Mouse (Mus musculus) neural tube, embryonic 11.5 days (tissue): ENCODE results near the gene Pparg. TPM values are rescaled to one million over a fixed set of nuclear protein-coding genes. Genes with fewer than 3 reads are reported as not detected.

Experiments used
- ATAC-seq: fragments of 200-750 bp; cut with Nextera tagmentation; 2 replicates; pipeline ENCODE4 v1.8.0; 2017; ENCODE audit warnings: moderate number of reproducible peaks, mild to moderate bottlenecking, moderate TSS enrichment, moderate library complexity; ENCODE audit not compliant: insufficient read depth, low FRiP score, low TSS enrichment
- DNase-seq: peaks from one replicate; pipeline ENCODE4 v3.0.0-alpha.2; 2015; ENCODE audit warnings: low spot score
- H3K27ac ChIP-seq: fragments of 300-500 bp; sonication (generic); 2 replicates; pipeline ENCODE4 v1.5.1; 2014; ENCODE audit warnings: low read depth, mild to moderate bottlenecking, low read length
- H3K27me3 ChIP-seq: fragments of 300-500 bp; sonication (generic); 2 replicates; pipeline ENCODE4 v1.6.1; 2014; ENCODE audit warnings: mild to moderate bottlenecking, low read length, mixed read lengths; ENCODE audit not compliant: control insufficient read depth, insufficient read depth
- H3K36me3 ChIP-seq: fragments of 300-500 bp; sonication (generic); 2 replicates; pipeline ENCODE4 v1.6.1; 2014; ENCODE audit warnings: mild to moderate bottlenecking, low read length, moderate library complexity, mixed read lengths; ENCODE audit not compliant: control insufficient read depth, insufficient read depth
- H3K4me1 ChIP-seq: fragments of 300-500 bp; sonication (generic); 2 replicates; pipeline ENCODE4 v1.6.1; 2014; ENCODE audit warnings: low read length, mixed read lengths; ENCODE audit not compliant: control insufficient read depth, insufficient read depth
- H3K4me2 ChIP-seq: fragments of 300-500 bp; sonication (generic); 2 replicates; pipeline ENCODE4 v1.6.1; 2014; ENCODE audit warnings: low read depth, mild to moderate bottlenecking, moderate library complexity
- H3K4me3 ChIP-seq: fragments of 300-500 bp; sonication (generic); 2 replicates; pipeline ENCODE4 v1.5.1; 2014; ENCODE audit warnings: low read depth, low read length
- H3K9ac ChIP-seq: fragments of 300-500 bp; sonication (generic); 2 replicates; pipeline ENCODE4 v1.6.1; 2014; ENCODE audit warnings: mild to moderate bottlenecking, low read length
- H3K9me3 ChIP-seq: fragments of 300-500 bp; sonication (generic); 2 replicates; pipeline ENCODE4 v1.6.1; 2016; ENCODE audit warnings: low read length; ENCODE audit not compliant: control insufficient read depth
- WGBS: fragments of 180-500 bp; shearing (Covaris S2); extraction: QIAGEN DNeasy Blood & Tissue Kit; methylation state at CpG from one replicate; pipeline ENCODE4 v1.1.7; 2014; 5-methylcytosine and 5-hydroxymethylcytosine counted together
- polyA plus RNA-seq: library from polyadenylated mRNA; unstranded; fragments of >200 nt; fragmentation: Nextera tagmentation; extraction: Ambion mirVana; gene quantifications from 2 replicates; pipeline ENCODE4 v1.2.1, GENCODE M21; 2014

Pparg gene
- 0.19 TPM in 1 of 2 replicates, not detected in the other for polyA plus RNA-seq

- H3K36me3 ChIP-seq: no peaks in the 10 kb centered on the region
- DNase-seq (peak; percentile 58), ATAC-seq (peak; percentile 74)
- peak within 1 kb of the TSS; percentile 41 for H3K9ac ChIP-seq
- peaks cover 19% of the 10 kb centered on the region for H3K27me3 ChIP-seq
- peak within 1 kb of the TSS; percentile 57 for H3K4me3 ChIP-seq
- no peaks in the 10 kb centered on the region for H3K4me1 ChIP-seq
- peak within 1 kb of the TSS; percentile 96 for H3K4me2 ChIP-seq
- no peak within 1 kb of the TSS for H3K27ac ChIP-seq
- under 1% methylated on average over 76 of the region's 76 CpGs for WGBS
- H3K9me3 ChIP-seq: no peaks in the 10 kb centered on the region
Measured at GRCm38 (mm10) chr6:115360776-115361605, at the start of gene Pparg. TSS of gene Pparg (plus strand) at chr6:115360951.

- WGBS: 76% methylated on average over 12 of the region's 12 CpGs
- no peak overlapping the region for H3K4me2 ChIP-seq
- no peak overlapping the region for H3K4me3 ChIP-seq
Measured at GRCm38 (mm10) chr6:115312780-115313179, 48.0 kb upstream of the Pparg start.

GRCm38 (mm10) chr6:115313235-115313738 lies 47.5 kb upstream of the Pparg start:
- ATAC-seq (no peak), DNase-seq (no peak)
- WGBS: 81% methylated on average over 9 of the region's 9 CpGs
- Histone ChIP-seq H3K4me2 (no peak overlapping the region), H3K27ac (no peak overlapping the region), H3K9ac (no peak overlapping the region), H3K36me3 (no peaks in the 10 kb centered on the region), H3K27me3 (no peaks in the 10 kb centered on the region), H3K4me1 (no peaks in the 10 kb centered on the region), H3K4me3 (no peak overlapping the region), H3K9me3 (no peaks in the 10 kb centered on the region)

More at GRCm38 (mm10) chr6:115312780-115313179, 48.0 kb upstream of the Pparg start:
- no peak overlapping the region for H3K9ac ChIP-seq
- H3K36me3 ChIP-seq: no peaks in the 10 kb centered on the region
- DNase-seq: no peak
- H3K27me3 ChIP-seq: no peaks in the 10 kb centered on the region
- no peak overlapping the region for H3K27ac ChIP-seq
- H3K4me1 ChIP-seq: no peaks in the 10 kb centered on the region
- no peak for ATAC-seq
- H3K9me3 ChIP-seq: no peaks in the 10 kb centered on the region

GRCm38 (mm10) chr6:115313910-115314309 lies 46.8 kb upstream of the Pparg start:
- no peaks in the 10 kb centered on the region for H3K9me3 ChIP-seq
- no peaks in the 10 kb centered on the region for H3K4me1 ChIP-seq
- no peak for ATAC-seq
- H3K27me3 ChIP-seq: no peaks in the 10 kb centered on the region
- no peak overlapping the region for H3K4me2 ChIP-seq
- no peak overlapping the region for H3K4me3 ChIP-seq
- no peak overlapping the region for H3K9ac ChIP-seq
- WGBS: 75% methylated on average over 7 of the region's 7 CpGs
- no peak for DNase-seq
- no peaks in the 10 kb centered on the region for H3K36me3 ChIP-seq
- no peak overlapping the region for H3K27ac ChIP-seq

GRCm38 (mm10) chr6:115315770-115316169 lies 45.0 kb upstream of the Pparg start:
- no peak overlapping the region for H3K4me3 ChIP-seq
- no peak overlapping the region for H3K4me2 ChIP-seq
- H3K9me3 ChIP-seq: no peaks in the 10 kb centered on the region
- no peak overlapping the region for H3K27ac ChIP-seq
- no peaks in the 10 kb centered on the region for H3K4me1 ChIP-seq
- ATAC-seq (no peak), DNase-seq (no peak)
- 90% methylated on average over 4 of the region's 4 CpGs for WGBS
- H3K36me3 ChIP-seq: no peaks in the 10 kb centered on the region
- no peak overlapping the region for H3K9ac ChIP-seq
- no peaks in the 10 kb centered on the region for H3K27me3 ChIP-seq

GRCm38 (mm10) chr6:115316811-115317221 lies 43.9 kb upstream of the Pparg start:
- Histone ChIP-seq H3K9ac (no peak overlapping the region), H3K27me3 (no peaks in the 10 kb centered on the region), H3K4me2 (no peak overlapping the region), H3K4me1 (no peaks in the 10 kb centered on the region), H3K9me3 (no peaks in the 10 kb centered on the region), H3K36me3 (no peaks in the 10 kb centered on the region), H3K27ac (no peak overlapping the region), H3K4me3 (no peak overlapping the region)
- DNase-seq: no peak
- WGBS: 90% methylated on average over 11 of the region's 11 CpGs
- no peak for ATAC-seq

GRCm38 (mm10) chr6:115318811-115319210 lies 41.9 kb upstream of the Pparg start:
- no peak overlapping the region for H3K9ac ChIP-seq

GRCm38 (mm10) chr6:115319686-115320085 lies 41.1 kb upstream of the Pparg start:
- Histone ChIP-seq H3K9ac (no peak overlapping the region), H3K27me3 (no peaks in the 10 kb centered on the region), H3K4me1 (no peaks in the 10 kb centered on the region), H3K4me3 (no peak overlapping the region), H3K27ac (no peak overlapping the region), H3K9me3 (no peaks in the 10 kb centered on the region), H3K36me3 (no peaks in the 10 kb centered on the region), H3K4me2 (no peak overlapping the region)
- WGBS: 89% methylated on average over 4 of the region's 4 CpGs
- no peak for ATAC-seq
- DNase-seq: no peak

More at GRCm38 (mm10) chr6:115318811-115319210, 41.9 kb upstream of the Pparg start:
- WGBS: 87% methylated on average over 6 of the region's 6 CpGs
- no peaks in the 10 kb centered on the region for H3K9me3 ChIP-seq
- H3K4me3 ChIP-seq: no peak overlapping the region
- DNase-seq (no peak), ATAC-seq (no peak)
- no peak overlapping the region for H3K4me2 ChIP-seq
- H3K36me3 ChIP-seq: no peaks in the 10 kb centered on the region
- H3K27ac ChIP-seq: no peak overlapping the region
- H3K4me1 ChIP-seq: no peaks in the 10 kb centered on the region
- H3K27me3 ChIP-seq: no peaks in the 10 kb centered on the region
